25 mouse cellular contexts compared by ENCODE assay signal in the genomic region with DNA sequence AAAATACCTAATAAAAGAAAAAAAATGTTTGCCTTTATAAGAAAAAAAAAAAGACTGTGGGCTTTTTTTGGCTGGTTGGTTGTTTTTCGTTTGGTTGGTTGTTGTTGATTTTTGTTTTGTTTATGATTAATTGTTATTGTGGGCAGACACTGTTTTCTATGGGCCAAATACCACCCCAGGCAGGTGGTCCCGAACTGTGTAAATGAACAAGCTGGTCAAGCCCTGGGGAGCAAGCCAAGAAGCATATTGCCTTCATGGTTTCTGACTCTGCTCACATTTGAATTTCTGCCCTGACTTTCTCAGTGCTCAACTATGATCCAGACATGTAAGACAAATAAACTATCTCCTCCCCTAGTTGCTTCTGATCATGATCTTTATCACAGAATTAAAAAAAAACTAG.
"Had no signal": no experiment of that assay in that cellular context is flagged by ENCODE, and none has a peak within 500 bp of the region (broad histone marks: within the 10 kb centered on the region; RNA-seq: fewer than 3 reads in every experiment).

No protein-coding gene starts in this region.

- H3K4me1 ChIP-seq: heart, embryonic 13.5 days; heart, embryonic 15.5 days; hindbrain, embryonic 13.5 days; hindbrain, embryonic 15.5 days; kidney, embryonic 15.5 days; limb, embryonic 13.5 days; limb, embryonic 15.5 days; liver, embryonic 12.5 days had no signal

- H3K4me3 ChIP-seq: heart, adult 2 months; heart, embryonic 13.5 days; heart, embryonic 15.5 days; hindbrain, embryonic 13.5 days; hindbrain, embryonic 15.5 days; kidney, embryonic 15.5 days; limb, embryonic 13.5 days; limb, embryonic 15.5 days; liver, embryonic 12.5 days had no signal

- H3K27ac ChIP-seq: heart, adult 2 months; heart, embryonic 13.5 days; heart, embryonic 15.5 days; hindbrain, embryonic 13.5 days; hindbrain, embryonic 15.5 days; hindbrain, postnatal 0 days; kidney, embryonic 15.5 days; kidney, postnatal 0 days; limb, embryonic 13.5 days; limb, embryonic 15.5 days; liver, embryonic 12.5 days; liver, embryonic 14.5 days had no signal

- H3K27me3 ChIP-seq: heart, embryonic 13.5 days; heart, embryonic 15.5 days; hindbrain, embryonic 13.5 days; hindbrain, embryonic 15.5 days; kidney, embryonic 15.5 days; limb, embryonic 13.5 days; limb, embryonic 15.5 days; liver, embryonic 12.5 days had no signal

- DNase-seq: gastrocnemius, postnatal 14 days; gastrocnemius, postnatal 36 days; heart, adult 11 months; heart, adult 2 months; heart, postnatal 14 days; heart, postnatal 36 days; kidney, adult 11 months; kidney, adult 2 months; kidney, adult 9 months; kidney, postnatal 14 days; kidney, postnatal 36 days; layer of hippocampus, adult 9-11 months; layer of hippocampus, postnatal 36 days; lung, adult 18-20 months had no signal
